24 mouse cellular contexts compared by ENCODE assay signal in genomic region chr11:44745946-44746345, GRCm38 (mm10).
DNase-seq lines count a peak whose midpoint lies in the region; ATAC-seq and TF ChIP-seq lines count a peak whose summit lies in the region.
"Had no signal": no experiment of that assay in that cellular context is flagged by ENCODE, and none has a peak within 500 bp of the region (broad histone marks: within the 10 kb centered on the region; RNA-seq: fewer than 3 reads in every experiment).

No protein-coding gene starts in this region.

- H3K4me2 ChIP-seq in heart, embryonic 11.5 days, result no peak overlapping the region
- H3K4me2 ChIP-seq in midbrain, embryonic 16.5 days (ENCODE audit: low read length), result no peak overlapping the region
- H3K4me2 ChIP-seq: embryonic facial prominence, embryonic 13.5 days; forebrain, embryonic 15.5 days; heart, embryonic 15.5 days; limb, embryonic 12.5 days; liver, embryonic 15.5 days; lung, embryonic 15.5 days had no signal

- H3K9ac ChIP-seq in heart, embryonic 11.5 days (ENCODE audit: low read depth, low read length), result no peak overlapping the region
- H3K9ac ChIP-seq in midbrain, embryonic 16.5 days (ENCODE audit: low read depth, low read length), result no peak overlapping the region
- H3K9ac ChIP-seq: embryonic facial prominence, embryonic 13.5 days; forebrain, embryonic 15.5 days; heart, embryonic 15.5 days; limb, embryonic 12.5 days; liver, embryonic 15.5 days; lung, embryonic 15.5 days had no signal

- no peak overlapping the region for H3K4me3 ChIP-seq in heart, embryonic 10.5 days
- H3K4me3 ChIP-seq in heart, embryonic 11.5 days (ENCODE audit: low read depth, low read length), result no peak overlapping the region
- no peak overlapping the region for H3K4me3 ChIP-seq in midbrain, embryonic 10.5 days
- no peak overlapping the region for H3K4me3 ChIP-seq in midbrain, embryonic 16.5 days (ENCODE audit: low read depth, low read length)
- no peak overlapping the region for H3K4me3 ChIP-seq in spleen, adult 2 months (ENCODE audit: extremely low read depth, insufficient read depth, insufficient read length)
- H3K4me3 ChIP-seq: embryonic facial prominence, embryonic 13.5 days; forebrain, embryonic 10.5 days; forebrain, embryonic 15.5 days; heart, embryonic 15.5 days; limb, embryonic 12.5 days; liver, embryonic 15.5 days; lung, embryonic 15.5 days had no signal

- no peaks in the 10 kb centered on the region for H3K27me3 ChIP-seq in heart, embryonic 10.5 days (ENCODE audit: insufficient read depth, poor library complexity, severe bottlenecking)
- H3K27me3 ChIP-seq in heart, embryonic 11.5 days (ENCODE audit: control insufficient read depth, insufficient read depth, low read length), result no peaks in the 10 kb centered on the region
- no peaks in the 10 kb centered on the region for H3K27me3 ChIP-seq in midbrain, embryonic 10.5 days (ENCODE audit: low read depth, poor library complexity, severe bottlenecking)
- H3K27me3 ChIP-seq in midbrain, embryonic 16.5 days (ENCODE audit: control insufficient read depth, insufficient read depth, low read depth, low read length), result no peaks in the 10 kb centered on the region
- H3K27me3 ChIP-seq in spleen, adult 2 months (ENCODE audit: control insufficient read depth, insufficient read depth, low read length), result no peaks in the 10 kb centered on the region
- H3K27me3 ChIP-seq: heart, embryonic 15.5 days; liver, embryonic 15.5 days had no signal

- no peak for ATAC-seq in heart, embryonic 11.5 days (replicated peaks; ENCODE audit: insufficient number of reproducible peaks, low FRiP score, low TSS enrichment)
- no peak for ATAC-seq in midbrain, embryonic 16.5 days
- ATAC-seq: forebrain, embryonic 15.5 days; inflammation-experienced regulatory T-cells, adult 6 months had no signal

- peak overlapping the region; percentile 62; the same call in 1 of the 2 replicates for H3K27ac ChIP-seq in heart, embryonic 10.5 days
- H3K27ac ChIP-seq in heart, embryonic 11.5 days (ENCODE audit: low read depth, low read length), result no peak overlapping the region
- H3K27ac ChIP-seq in midbrain, embryonic 10.5 days (replicated peaks), result peak overlapping the region; percentile 55; the same call in 1 of the 2 replicates
- H3K27ac ChIP-seq in midbrain, embryonic 16.5 days (ENCODE audit: low read length), result no peak overlapping the region
- H3K27ac ChIP-seq in spleen, adult 2 months (ENCODE audit: insufficient read depth, low read length), result peak overlapping the region; percentile 6; the same call in 1 of the 2 replicates
- H3K27ac ChIP-seq: embryonic facial prominence, embryonic 13.5 days; forebrain, embryonic 10.5 days; forebrain, embryonic 15.5 days; heart, embryonic 15.5 days; limb, embryonic 12.5 days; liver, embryonic 15.5 days; lung, embryonic 15.5 days had no signal

- no peak for TF ChIP-seq CTCF in spleen, adult 2 months (IDR thresholded peaks at IDR 0.05; ENCODE audit: extremely low read depth, insufficient read depth, insufficient read length, insufficient replicate concordance)

- WGBS in heart, embryonic 10.5 days, result 84% methylated on average over 2 of the region's 2 CpGs
- 73% methylated on average over 2 of the region's 2 CpGs for WGBS in heart, embryonic 11.5 days (ENCODE audit: insufficient replicate concordance)
- WGBS in midbrain, embryonic 10.5 days, result 87% methylated on average over 2 of the region's 2 CpGs
- 92% methylated on average over 2 of the region's 2 CpGs for WGBS in midbrain, embryonic 16.5 days
- WGBS in spleen, adult 2 months, result 59% methylated on average over 2 of the region's 2 CpGs

- no peak for TF ChIP-seq POLR2A in spleen, adult 2 months (IDR thresholded peaks at IDR 0.05; ENCODE audit: low read depth, low read length)

- no peak for DNase-seq in heart, embryonic 10.5 days (ENCODE audit: low spot score)
- DNase-seq in midbrain, embryonic 10.5 days (ENCODE audit: low spot score), result no peak
- no peak for DNase-seq in spleen, adult 2 months (ENCODE audit: low read depth in 1 of 2, low spot score in 2 of 2)
- no peak for DNase-seq in spleen, postnatal 10 days (ENCODE audit: low spot score in 2 of 2)
- no peak for DNase-seq in left cerebral cortex, adult 9 months (ENCODE audit: low spot score in 2 of 2)
- no peak for DNase-seq in thymus, postnatal 0 days (ENCODE audit: low spot score)
- DNase-seq: adrenal gland, postnatal 14 days; cerebellum, adult 11-12 months; cerebellum, adult 9-11 months; gastrocnemius, postnatal 25 days; kidney, adult 11 months; kidney, postnatal 14 days; layer of hippocampus, adult 9-11 months; right cerebral cortex, postnatal 25 days had no signal

- peaks cover 20% of the 10 kb centered on the region for H3K4me1 ChIP-seq in heart, embryonic 10.5 days
- peaks cover 9% of the 10 kb centered on the region for H3K4me1 ChIP-seq in heart, embryonic 11.5 days (ENCODE audit: control insufficient read depth, insufficient read depth, low read length)
- H3K4me1 ChIP-seq in midbrain, embryonic 10.5 days, result peaks cover 35% of the 10 kb centered on the region
- H3K4me1 ChIP-seq in midbrain, embryonic 16.5 days (ENCODE audit: control insufficient read depth, insufficient read depth, low read length), result peaks cover 7% of the 10 kb centered on the region; the same call in 1 of the 2 replicates
- peaks cover 3% of the 10 kb centered on the region for H3K4me1 ChIP-seq in spleen, adult 2 months (ENCODE audit: control insufficient read depth, insufficient read depth, insufficient read length)
- H3K4me1 ChIP-seq: liver, embryonic 15.5 days; lung, embryonic 15.5 days had no signal

- no peaks in the 10 kb centered on the region for H3K9me3 ChIP-seq in heart, embryonic 10.5 days
- no peaks in the 10 kb centered on the region for H3K9me3 ChIP-seq in heart, embryonic 11.5 days (replicated peaks; ENCODE audit: control insufficient read depth, low read length)
- no peaks in the 10 kb centered on the region for H3K9me3 ChIP-seq in midbrain, embryonic 10.5 days (replicated peaks)
- no peaks in the 10 kb centered on the region for H3K9me3 ChIP-seq in midbrain, embryonic 16.5 days (replicated peaks; ENCODE audit: control insufficient read depth, low read length, poor library complexity, severe bottlenecking)
- H3K9me3 ChIP-seq: embryonic facial prominence, embryonic 13.5 days; forebrain, embryonic 10.5 days; forebrain, embryonic 15.5 days; heart, embryonic 15.5 days; limb, embryonic 12.5 days; liver, embryonic 15.5 days; lung, embryonic 15.5 days had no signal

- no peaks in the 10 kb centered on the region for H3K36me3 ChIP-seq in heart, embryonic 10.5 days
- H3K36me3 ChIP-seq in heart, embryonic 11.5 days (ENCODE audit: control insufficient read depth, insufficient read depth, low read length), result no peaks in the 10 kb centered on the region
- no peaks in the 10 kb centered on the region for H3K36me3 ChIP-seq in midbrain, embryonic 10.5 days
- no peaks in the 10 kb centered on the region for H3K36me3 ChIP-seq in midbrain, embryonic 16.5 days (ENCODE audit: control insufficient read depth, insufficient read depth, low read length)
- no peaks in the 10 kb centered on the region for H3K36me3 ChIP-seq in spleen, adult 2 months (ENCODE audit: control insufficient read depth, insufficient read depth, low read length)
- H3K36me3 ChIP-seq: embryonic facial prominence, embryonic 13.5 days; forebrain, embryonic 10.5 days; forebrain, embryonic 15.5 days; heart, embryonic 15.5 days; limb, embryonic 12.5 days; liver, embryonic 15.5 days; lung, embryonic 15.5 days had no signal

Comparison
In these comparisons a context has a peak if more than half of its experiments do, and no peak if none do; other contexts are left out.
1. H3K27ac ChIP-seq: peak in heart, embryonic 10.5 days (single experiment), midbrain, embryonic 10.5 days (single experiment) and spleen, adult 2 months (single experiment); none in heart, embryonic 11.5 days (single experiment) and midbrain, embryonic 16.5 days (single experiment).